Mouse (Mus musculus) erythroblast, embryonic 14.5 days (primary cell): ENCODE data around the gene Lurap1l. TPM values are rescaled to one million over a fixed set of nuclear protein-coding genes. Genes with fewer than 3 reads are reported as not detected.

Experiments used
- H3K27me3 ChIP-seq: 2 replicates; pipeline ENCODE4 v1.6.1; 2012; ENCODE audit warnings: inconsistent platforms; ENCODE audit not compliant: control insufficient read depth
- H3K36me3 ChIP-seq: 2 replicates; pipeline ENCODE4 v1.6.1; 2012; ENCODE audit warnings: mild to moderate bottlenecking, inconsistent platforms; ENCODE audit not compliant: control insufficient read depth
- H3K4me1 ChIP-seq: 2 replicates; pipeline ENCODE4 v1.6.1; 2012; ENCODE audit warnings: inconsistent platforms; ENCODE audit not compliant: control insufficient read depth
- H3K4me3 ChIP-seq: replicated peaks from 2 replicates; pipeline ENCODE3; 2012; ENCODE audit warnings: moderate library complexity, mild to moderate bottlenecking, inconsistent platforms
- H3K9me3 ChIP-seq: 2 replicates; pipeline ENCODE4 v1.6.1; 2012; ENCODE audit warnings: low read length, inconsistent platforms, mixed read lengths; ENCODE audit not compliant: control insufficient read depth
- GATA1 ChIP-seq: IDR thresholded peaks from 2 replicates; pipeline ENCODE4 v1.6.1; 2012; ENCODE audit warnings: low read length, inconsistent platforms, mixed read lengths
- TAL1 ChIP-seq: IDR thresholded peaks from 3 replicates; pipeline ENCODE4 v1.6.1; 2012; ENCODE audit warnings: low read length, inconsistent platforms, mixed read lengths
- polyA plus RNA-seq: library from polyadenylated mRNA; stranded (reverse); fragments of >175 nt; gene quantifications from 2 replicates; pipeline ENCODE4 v1.2.3, GENCODE M21; 2012

Lurap1l gene
- polyA plus RNA-seq, 1 experiment, result 0.01 TPM

DNA sequence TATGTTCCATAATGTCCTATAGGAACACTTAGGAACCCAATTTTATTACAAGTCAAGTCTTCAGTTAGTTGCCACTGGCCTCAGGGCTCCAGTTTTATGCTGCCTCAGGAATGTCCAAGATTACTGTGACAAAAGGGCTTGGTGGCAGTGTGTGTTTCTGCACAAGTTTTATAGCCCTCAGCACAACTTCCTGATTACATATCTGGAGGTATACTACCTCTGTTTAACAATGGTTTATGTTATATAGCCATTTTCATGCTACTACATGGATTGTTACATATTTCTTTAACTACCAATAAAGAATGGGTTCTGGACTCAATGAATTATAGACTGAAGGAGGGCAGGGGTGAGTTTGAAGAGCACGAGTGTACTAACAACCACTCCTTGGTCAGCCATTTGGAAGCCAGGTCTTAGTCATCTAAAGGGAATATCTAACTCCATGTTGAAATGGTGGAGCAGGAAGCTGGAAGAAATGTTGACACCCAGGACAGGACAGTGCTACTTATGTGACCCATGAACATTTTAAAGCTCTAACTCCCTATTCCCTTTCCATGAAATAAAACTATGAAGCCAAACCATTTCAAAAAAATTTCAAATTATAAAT, 28.3 kb upstream of the Lurap1l start:
- Histone ChIP-seq H3K9me3 (no peaks in the 10 kb centered on the region), H3K27me3 (no peaks in the 10 kb centered on the region), H3K36me3 (no peaks in the 10 kb centered on the region), H3K4me1 (no peaks in the 10 kb centered on the region), H3K4me3 (no peak overlapping the region)
- no peak for TF ChIP-seq GATA1
- TF ChIP-seq TAL1, result no peak

DNA sequence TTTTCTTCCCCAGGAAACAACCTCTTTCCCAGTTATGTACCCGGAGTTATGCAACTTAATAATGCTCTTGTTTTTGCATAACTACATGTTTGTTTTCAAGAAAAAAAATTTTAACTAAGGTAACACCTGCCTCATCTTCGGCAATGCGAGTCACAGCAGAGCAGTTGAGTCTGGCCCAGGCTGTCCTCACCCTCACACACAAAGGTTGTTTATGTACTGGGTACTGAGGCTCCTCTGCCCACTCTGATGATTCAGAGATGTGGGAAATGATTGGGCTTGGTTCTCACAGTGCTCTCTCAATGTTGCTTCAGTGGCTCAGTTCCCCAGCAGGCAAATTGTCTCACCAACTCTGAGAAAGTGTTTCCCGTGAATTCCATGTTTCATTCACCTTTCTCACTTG, 23.8 kb upstream of the Lurap1l start:
- TF ChIP-seq TAL1 (no peak), GATA1 (no peak)
- H3K27me3 ChIP-seq, result no peaks in the 10 kb centered on the region
- no peaks in the 10 kb centered on the region for H3K9me3 ChIP-seq
- no peaks in the 10 kb centered on the region for H3K4me1 ChIP-seq
- H3K36me3 ChIP-seq, result no peaks in the 10 kb centered on the region
- no peak overlapping the region for H3K4me3 ChIP-seq

DNA sequence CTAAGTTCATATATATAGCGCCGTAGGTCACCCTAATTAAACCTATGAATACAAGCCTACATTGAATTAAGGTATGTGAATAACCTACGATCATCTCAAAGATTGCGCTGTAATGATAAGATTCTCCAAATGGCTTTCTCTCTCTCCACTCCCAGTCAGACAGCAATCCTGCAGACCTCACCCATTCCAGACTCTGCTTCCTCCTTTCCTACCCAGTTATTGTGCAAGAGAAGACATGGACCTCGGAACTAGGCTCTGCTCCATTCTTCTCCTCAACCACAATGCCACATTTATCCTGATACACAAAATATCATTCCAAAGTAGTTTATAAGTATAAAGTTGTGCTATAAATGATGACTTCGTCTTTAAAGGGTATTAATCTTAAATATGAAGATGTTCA, 19.4 kb upstream of the Lurap1l start:
- Histone ChIP-seq H3K4me1 (no peaks in the 10 kb centered on the region), H3K4me3 (no peak overlapping the region), H3K9me3 (no peaks in the 10 kb centered on the region), H3K27me3 (no peaks in the 10 kb centered on the region), H3K36me3 (no peaks in the 10 kb centered on the region)
- TF ChIP-seq GATA1 (no peak), TAL1 (no peak)

DNA sequence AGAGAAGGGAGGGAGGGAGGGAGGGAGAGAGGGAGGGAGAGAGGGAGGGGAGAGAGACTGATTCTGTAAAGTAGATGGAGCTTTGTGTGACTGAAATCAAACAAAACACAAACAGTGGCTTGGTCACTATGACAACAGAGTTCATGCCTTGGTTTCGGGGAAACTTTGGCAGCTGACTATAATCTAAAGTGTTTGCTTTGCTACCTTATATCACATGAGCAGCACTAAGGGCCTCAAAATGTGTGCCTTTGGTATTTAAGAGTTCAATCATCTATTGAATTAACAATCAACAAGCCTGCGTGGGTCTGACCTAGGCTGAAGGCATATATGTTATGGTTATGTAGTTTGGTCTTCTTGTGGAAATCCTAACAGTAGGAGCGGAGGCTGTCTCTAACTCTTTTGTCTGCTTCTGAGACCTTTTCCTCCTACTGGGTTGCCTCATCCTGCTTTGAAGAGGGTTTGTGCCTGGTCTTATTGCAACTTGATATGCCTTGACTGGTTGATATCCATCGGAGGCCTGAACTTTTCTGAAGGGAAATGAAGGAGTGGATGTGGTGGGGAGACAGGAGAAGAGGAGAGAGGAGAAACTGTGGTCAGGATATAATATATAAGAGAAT, 15.1 kb upstream of the Lurap1l start:
- TF ChIP-seq TAL1 (no peak), GATA1 (no peak)
- no peaks in the 10 kb centered on the region for H3K36me3 ChIP-seq
- H3K4me1 ChIP-seq, result no peaks in the 10 kb centered on the region
- no peak overlapping the region for H3K4me3 ChIP-seq
- H3K9me3 ChIP-seq, result no peaks in the 10 kb centered on the region
- H3K27me3 ChIP-seq, result no peaks in the 10 kb centered on the region

DNA sequence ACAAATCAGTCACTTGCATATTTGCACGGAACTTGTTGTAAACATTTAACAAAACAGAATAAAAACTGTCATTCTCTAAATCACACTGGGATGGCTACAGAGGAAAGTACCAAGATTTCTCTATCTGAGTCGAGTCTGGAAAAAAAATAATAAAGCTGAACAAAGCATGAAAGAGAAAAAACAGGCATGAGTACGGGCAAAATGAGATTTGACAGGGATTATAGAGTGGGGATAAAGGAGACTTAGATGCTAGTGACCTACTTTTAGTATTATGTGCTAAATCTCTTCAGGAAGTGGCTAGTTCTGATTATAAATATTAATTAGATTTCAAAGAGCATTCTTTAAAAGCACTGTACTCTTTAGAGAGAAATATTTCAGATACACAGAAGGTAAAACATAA, 3.7 kb upstream of the Lurap1l start:
- Histone ChIP-seq H3K4me3 (no peak overlapping the region), H3K4me1 (no peaks in the 10 kb centered on the region), H3K36me3 (no peaks in the 10 kb centered on the region), H3K9me3 (no peaks in the 10 kb centered on the region), H3K27me3 (peaks cover 11% of the 10 kb centered on the region)
- no peak for TF ChIP-seq GATA1
- no peak for TF ChIP-seq TAL1

DNA sequence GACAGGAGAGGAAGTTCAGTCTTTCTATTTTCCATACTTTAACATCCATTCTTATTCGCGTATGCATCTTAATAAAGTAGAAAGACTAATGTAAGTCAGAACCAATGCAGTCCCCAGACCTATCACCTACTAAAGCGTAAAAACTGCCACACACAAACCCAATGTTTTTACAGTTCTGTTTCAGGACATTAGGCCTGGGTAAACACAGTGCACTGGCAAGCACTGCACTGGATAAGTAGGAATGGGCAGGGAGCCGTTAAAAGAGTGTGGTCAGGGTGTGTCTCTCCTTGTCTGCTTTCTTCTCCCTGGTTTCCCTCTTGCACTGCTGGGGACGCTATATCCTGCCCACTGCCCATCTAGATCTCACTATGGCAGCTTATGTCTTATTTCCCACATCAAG, 2.5 kb upstream of the Lurap1l start:
- Histone ChIP-seq H3K36me3 (no peaks in the 10 kb centered on the region), H3K4me1 (no peaks in the 10 kb centered on the region), H3K27me3 (peaks cover 16% of the 10 kb centered on the region), H3K4me3 (no peak overlapping the region), H3K9me3 (no peaks in the 10 kb centered on the region)
- TF ChIP-seq GATA1 (no peak), TAL1 (no peak)

DNA sequence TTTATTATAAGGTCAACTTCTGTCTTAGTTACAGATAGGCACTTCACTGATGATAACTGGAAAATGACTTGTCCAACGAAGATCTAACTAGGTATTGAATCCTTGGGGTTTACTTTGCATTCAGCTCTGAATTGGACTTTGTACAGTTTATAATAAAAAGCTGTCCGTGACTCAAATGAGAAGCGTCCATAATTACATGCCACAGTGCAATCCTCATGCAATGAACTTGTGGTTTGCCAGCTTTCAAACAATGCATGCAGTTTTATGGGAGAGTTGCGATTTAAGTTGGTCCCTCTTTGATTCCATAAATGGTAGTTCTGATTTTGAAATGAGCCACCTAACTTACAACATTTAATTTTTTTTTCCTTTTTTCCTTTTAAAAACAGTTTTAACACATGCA, 1.5 kb upstream of the Lurap1l start:
- Histone ChIP-seq H3K9me3 (no peaks in the 10 kb centered on the region), H3K36me3 (no peaks in the 10 kb centered on the region), H3K4me1 (no peaks in the 10 kb centered on the region), H3K4me3 (no peak overlapping the region), H3K27me3 (peaks cover 16% of the 10 kb centered on the region)
- TF ChIP-seq GATA1, result no peak
- no peak for TF ChIP-seq TAL1

DNA sequence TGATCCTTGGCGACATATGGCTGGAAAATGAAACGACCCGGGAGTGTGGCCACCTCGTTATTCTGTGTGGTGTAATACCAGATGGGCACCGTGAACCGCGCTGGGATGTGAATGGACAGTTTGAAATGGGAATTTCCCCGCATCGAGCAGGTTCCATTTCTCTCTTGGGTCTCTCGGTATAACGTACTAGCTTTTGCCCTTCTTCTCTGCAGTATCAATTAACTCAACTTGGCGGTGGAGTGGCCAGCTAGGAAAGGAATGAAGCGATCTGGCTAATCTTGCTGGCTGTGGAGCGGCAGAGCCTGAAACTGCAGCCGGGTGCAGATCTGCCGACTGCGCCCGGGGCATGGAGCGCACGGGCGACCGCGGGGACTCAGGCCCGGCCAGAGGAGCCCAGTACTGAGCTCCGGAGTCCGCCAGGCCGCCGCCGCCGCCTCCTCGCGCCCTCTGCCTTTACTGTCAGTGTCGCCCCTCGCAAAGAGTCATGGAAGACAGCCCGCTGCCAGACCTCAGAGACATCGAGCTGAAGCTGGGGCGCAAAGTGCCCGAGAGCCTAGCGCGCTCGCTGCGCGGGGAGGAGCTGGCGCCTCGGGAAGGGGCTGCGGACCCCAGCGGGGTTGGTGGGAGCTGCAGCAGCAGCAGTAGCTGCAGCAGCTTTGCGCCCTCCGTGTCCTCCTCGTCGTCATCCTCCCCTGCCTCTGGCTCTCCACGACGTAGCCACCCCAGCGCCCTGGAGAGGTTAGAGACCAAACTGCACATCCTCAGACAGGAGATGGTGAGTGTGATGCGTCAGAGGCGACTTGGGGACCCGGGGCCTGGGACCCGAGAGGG, 640 bp downstream of the Lurap1l start:
- Histone ChIP-seq H3K27me3 (peaks cover 16% of the 10 kb centered on the region), H3K4me1 (no peaks in the 10 kb centered on the region), H3K36me3 (no peaks in the 10 kb centered on the region), H3K4me3 (peak overlapping the region; percentile 59), H3K9me3 (no peaks in the 10 kb centered on the region)
- TF ChIP-seq TAL1, result no peak
- TF ChIP-seq GATA1, result no peak
